9 mouse cellular contexts compared by ENCODE assay signal in the genomic region with DNA sequence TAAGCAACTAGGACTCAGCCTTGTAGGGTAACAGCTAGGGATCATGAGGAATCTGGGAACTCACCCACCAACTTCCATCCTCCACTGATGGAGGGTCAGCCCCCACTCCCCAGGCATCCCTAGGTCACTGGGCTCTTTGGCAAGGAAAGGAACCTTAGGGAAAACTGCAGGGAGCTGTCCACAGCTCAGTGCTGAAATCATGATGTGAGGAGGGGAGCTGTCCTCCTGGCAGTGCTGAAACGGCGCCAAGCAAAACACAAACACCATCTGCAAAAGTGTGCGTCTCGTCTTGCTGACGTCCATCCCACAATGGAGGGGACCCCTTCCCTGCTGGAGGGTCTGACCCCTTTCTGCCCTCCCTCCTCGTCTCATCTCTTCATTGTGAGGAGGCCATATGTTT.
DNase-seq lines count a peak whose midpoint lies in the region; ATAC-seq and TF ChIP-seq lines count a peak whose summit lies in the region.
"Had no signal": no experiment of that assay in that cellular context is flagged by ENCODE, and none has a peak within 500 bp of the region (broad histone marks: within the 10 kb centered on the region; RNA-seq: fewer than 3 reads in every experiment).

No protein-coding gene starts in this region.

- WGBS in heart, embryonic 11.5 days (ENCODE audit: insufficient replicate concordance), result 21% methylated on average over 6 of the region's 6 CpGs
- WGBS in hindbrain, postnatal 0 days, result 22% methylated on average over 6 of the region's 6 CpGs
- WGBS in intestine, postnatal 0 days, result 15% methylated on average over 6 of the region's 6 CpGs

- H3K9ac ChIP-seq in heart, embryonic 11.5 days (ENCODE audit: low read depth, low read length), result no peak overlapping the region
- no peak overlapping the region for H3K9ac ChIP-seq in hindbrain, postnatal 0 days (replicated peaks; ENCODE audit: low read length)
- no peak overlapping the region for H3K9ac ChIP-seq in intestine, postnatal 0 days (ENCODE audit: low read depth, low read length)

- H3K9me3 ChIP-seq in heart, embryonic 11.5 days (replicated peaks; ENCODE audit: control insufficient read depth, low read length), result no peaks in the 10 kb centered on the region
- H3K9me3 ChIP-seq in hindbrain, postnatal 0 days (ENCODE audit: low read length), result no peaks in the 10 kb centered on the region
- no peaks in the 10 kb centered on the region for H3K9me3 ChIP-seq in intestine, postnatal 0 days (ENCODE audit: control insufficient read depth)

- no peak overlapping the region for H3ac ChIP-seq in C2C12 (ENCODE audit: control insufficient read depth, insufficient read length, low read depth)

- no peaks in the 10 kb centered on the region for H3K27me3 ChIP-seq in heart, embryonic 11.5 days (ENCODE audit: control insufficient read depth, insufficient read depth, low read length)
- no peaks in the 10 kb centered on the region for H3K27me3 ChIP-seq in C2C12 (ENCODE audit: control insufficient read depth, insufficient read depth, insufficient read length)
- no peaks in the 10 kb centered on the region for H3K27me3 ChIP-seq in hindbrain, postnatal 0 days (ENCODE audit: insufficient read depth, low read length)
- H3K27me3 ChIP-seq in intestine, postnatal 0 days (replicated peaks; ENCODE audit: control insufficient read depth, insufficient read depth, low read length), result no peaks in the 10 kb centered on the region

- H3K79me3 ChIP-seq in C2C12 (ENCODE audit: low read depth), result no peaks in the 10 kb centered on the region

- ATAC-seq in heart, embryonic 11.5 days (replicated peaks; ENCODE audit: insufficient number of reproducible peaks, low FRiP score, low TSS enrichment), result no peak
- no peak for ATAC-seq in hindbrain, postnatal 0 days
- no peak for ATAC-seq in intestine, postnatal 0 days

- no peak overlapping the region for H3K4me2 ChIP-seq in heart, embryonic 11.5 days
- H3K4me2 ChIP-seq in hindbrain, postnatal 0 days (ENCODE audit: low read depth, low read length), result no peak overlapping the region
- H3K4me2 ChIP-seq in intestine, postnatal 0 days (replicated peaks; ENCODE audit: low read depth), result no peak overlapping the region

- no peak overlapping the region for H3K27ac ChIP-seq in heart, embryonic 11.5 days (ENCODE audit: low read depth, low read length)
- no peak overlapping the region for H3K27ac ChIP-seq in hindbrain, postnatal 0 days
- no peak overlapping the region for H3K27ac ChIP-seq in intestine, postnatal 0 days (ENCODE audit: low read depth, low read length)
- H3K27ac ChIP-seq: macrophage had no signal

- H3K79me2 ChIP-seq in C2C12 (ENCODE audit: control insufficient read depth, insufficient read depth), result no peaks in the 10 kb centered on the region

- no peak for TF ChIP-seq CTCF in C2C12 (IDR thresholded peaks at IDR 0.05; ENCODE audit: control insufficient read depth, insufficient read depth, insufficient read length)
- TF ChIP-seq CTCF in hindbrain, postnatal 0 days (IDR thresholded peaks at IDR 0.05; ENCODE audit: low read depth), result no peak
- TF ChIP-seq CTCF in intestine, postnatal 0 days (IDR thresholded peaks at IDR 0.05; ENCODE audit: low read depth), result no peak

- no peaks in the 10 kb centered on the region for H3K36me3 ChIP-seq in heart, embryonic 11.5 days (ENCODE audit: control insufficient read depth, insufficient read depth, low read length)
- no peaks in the 10 kb centered on the region for H3K36me3 ChIP-seq in C2C12 (ENCODE audit: control insufficient read depth, insufficient read depth)
- no peaks in the 10 kb centered on the region for H3K36me3 ChIP-seq in hindbrain, postnatal 0 days (ENCODE audit: insufficient read depth, low read length)
- no peaks in the 10 kb centered on the region for H3K36me3 ChIP-seq in intestine, postnatal 0 days (ENCODE audit: control insufficient read depth, insufficient read depth)

- no peak overlapping the region for H3K4me3 ChIP-seq in heart, embryonic 11.5 days (ENCODE audit: low read depth, low read length)
- H3K4me3 ChIP-seq in C2C12 (ENCODE audit: insufficient read depth, poor library complexity, severe bottlenecking), result no peak overlapping the region
- H3K4me3 ChIP-seq in hindbrain, postnatal 0 days (ENCODE audit: low read length), result no peak overlapping the region
- no peak overlapping the region for H3K4me3 ChIP-seq in intestine, postnatal 0 days (ENCODE audit: low read depth, low read length)

- no peaks in the 10 kb centered on the region for H3K4me1 ChIP-seq in heart, embryonic 11.5 days (ENCODE audit: control insufficient read depth, insufficient read depth, low read length)
- H3K4me1 ChIP-seq in hindbrain, postnatal 0 days (ENCODE audit: insufficient read depth, low read length), result peaks cover 2% of the 10 kb centered on the region; the same call in 1 of the 2 replicates
- no peaks in the 10 kb centered on the region for H3K4me1 ChIP-seq in intestine, postnatal 0 days (replicated peaks; ENCODE audit: control insufficient read depth, insufficient read depth, low read length)

- peak; percentile 9 for DNase-seq in heart, adult 8-10 months (ENCODE audit: low spot score)
- DNase-seq in adrenal gland, postnatal 36 days, result peak; percentile 61 to 76
- DNase-seq in hindbrain, postnatal 0 days (ENCODE audit: low spot score), result peak; percentile 70
- peak; percentile 40 to 57 for DNase-seq in lung, postnatal 4 days
- DNase-seq in urinary bladder, postnatal 10 days (ENCODE audit: low spot score), result peak; percentile 25

TF ChIP-seq in C2C12, 6 proteins besides CTCF, POLR2A, EP300 and RAD21:
- TF ChIP-seq MAX (IDR thresholded peaks at IDR 0.05), result peak; percentile 86
- TF ChIP-seq MYOD1 (IDR thresholded peaks at IDR 0.05; ENCODE audit: control insufficient read depth, insufficient read length, low read depth), result no peak

Comparison
In these comparisons a context has a peak if more than half of its experiments do, and no peak if none do; other contexts are left out.
1. DNase-seq: peak in every context shown above with its lines; median percentile 70 in hindbrain, postnatal 0 days; 68 in adrenal gland, postnatal 36 days; 48 in lung, postnatal 4 days; 25 in urinary bladder, postnatal 10 days; 9 in heart, adult 8-10 months.